Mouse (Mus musculus) stomach, postnatal 0 days (tissue): ENCODE data around the gene Papss2.

Experiments
- CTCF ChIP-seq: IDR thresholded peaks from 2 replicates; pipeline ENCODE4 v1.5.1; 2016; ENCODE audit warnings: antibody characterized with exemption, low read depth, mild to moderate bottlenecking, moderate library complexity
- EP300 ChIP-seq: optimal IDR thresholded peaks from 2 replicates; pipeline ENCODE3; 2016; ENCODE audit warnings: antibody characterized with exemption

DNA sequence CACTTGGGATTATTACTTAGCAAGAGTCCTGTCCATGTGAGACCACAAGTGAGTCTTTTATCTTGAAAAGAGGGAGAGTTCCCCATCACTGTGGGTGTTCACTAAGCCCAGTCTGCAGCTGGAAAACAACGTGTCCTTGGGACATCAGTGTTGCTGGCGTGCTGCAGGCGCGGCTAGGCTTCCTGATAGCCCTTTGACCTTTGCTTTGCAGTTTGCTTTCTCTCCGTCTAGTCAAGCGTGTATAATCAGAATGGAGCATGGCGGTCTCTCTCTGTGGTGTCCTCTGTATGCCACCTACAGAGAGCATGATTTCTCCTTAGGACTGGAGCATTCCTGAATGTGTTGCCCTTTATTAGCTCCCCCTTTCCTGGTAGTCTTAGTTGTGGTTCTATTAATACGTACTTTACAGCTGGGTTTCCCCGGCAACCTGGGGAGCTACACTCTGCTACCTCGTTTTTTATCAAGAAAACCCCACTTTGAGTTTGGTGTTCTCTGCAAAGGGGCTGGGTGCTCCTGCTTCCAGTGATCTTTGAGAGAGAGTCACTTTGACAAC lies 52.5 kb downstream of the Papss2 start:
- TF ChIP-seq CTCF, result no peak
- no peak for TF ChIP-seq EP300
